Mouse (Mus musculus) hindbrain, embryonic 12.5 days (tissue): ENCODE measurements at regions not wholly inside any gene's neighbourhood (a gene's known extent, or its start where the extent isn't known, plus 50 kb on each side); places are given as distances from the start of the nearest gene placed in this dataset.

Experiments
- ATAC-seq: fragments of 200-750 bp; cut with Nextera tagmentation; 2 replicates; pipeline ENCODE4 v1.8.0; 2017; ENCODE audit warnings: moderate TSS enrichment; ENCODE audit not compliant: low FRiP score
- H3K27ac ChIP-seq: fragments of 300-500 bp; sonication (generic); 2 replicates; pipeline ENCODE4 v1.5.1; 2016; ENCODE audit warnings: mild to moderate bottlenecking
- H3K27me3 ChIP-seq: fragments of 300-500 bp; sonication (generic); 2 replicates; pipeline ENCODE4 v1.6.1; 2016; ENCODE audit warnings: mild to moderate bottlenecking
- H3K36me3 ChIP-seq: fragments of 300-500 bp; sonication (generic); 2 replicates; pipeline ENCODE4 v1.6.1; 2016; ENCODE audit warnings: mild to moderate bottlenecking
- H3K4me1 ChIP-seq: fragments of 300-500 bp; sonication (generic); 2 replicates; pipeline ENCODE4 v1.6.1; 2016
- H3K4me2 ChIP-seq: fragments of 300-500 bp; sonication (generic); replicated peaks from 2 replicates; pipeline ENCODE4 v1.6.1; 2016; ENCODE audit warnings: mild to moderate bottlenecking
- H3K4me3 ChIP-seq: fragments of 300-500 bp; sonication (generic); 2 replicates; pipeline ENCODE4 v1.5.1; 2016; ENCODE audit warnings: mild to moderate bottlenecking
- H3K9ac ChIP-seq: fragments of 300-500 bp; sonication (generic); 2 replicates; pipeline ENCODE4 v1.6.1; 2016; ENCODE audit warnings: mild to moderate bottlenecking, moderate library complexity
- H3K9me3 ChIP-seq: fragments of 300-500 bp; sonication (generic); replicated peaks from 2 replicates; pipeline ENCODE4 v1.6.1; 2016; ENCODE audit warnings: mild to moderate bottlenecking
- WGBS: fragments of 180-500 bp; shearing (Covaris S2); methylation state at CpG from one replicate; pipeline ENCODE4 v1.1.7; 2016; 5-methylcytosine and 5-hydroxymethylcytosine counted together

- H3K9ac ChIP-seq: no peak overlapping the region
- no peak for ATAC-seq
- H3K4me1 ChIP-seq: no peaks in the 10 kb centered on the region
- WGBS: 91% methylated on average over 5 of the region's 5 CpGs
- no peaks in the 10 kb centered on the region for H3K27me3 ChIP-seq
- H3K27ac ChIP-seq: no peak overlapping the region
- H3K9me3 ChIP-seq: no peaks in the 10 kb centered on the region
- no peaks in the 10 kb centered on the region for H3K36me3 ChIP-seq
- H3K4me2 ChIP-seq: no peak overlapping the region
- no peak overlapping the region for H3K4me3 ChIP-seq
Observed at GRCm38 (mm10) chr5:43130901-43131557, 101.9 kb upstream of the Cpeb2 start.

DNA sequence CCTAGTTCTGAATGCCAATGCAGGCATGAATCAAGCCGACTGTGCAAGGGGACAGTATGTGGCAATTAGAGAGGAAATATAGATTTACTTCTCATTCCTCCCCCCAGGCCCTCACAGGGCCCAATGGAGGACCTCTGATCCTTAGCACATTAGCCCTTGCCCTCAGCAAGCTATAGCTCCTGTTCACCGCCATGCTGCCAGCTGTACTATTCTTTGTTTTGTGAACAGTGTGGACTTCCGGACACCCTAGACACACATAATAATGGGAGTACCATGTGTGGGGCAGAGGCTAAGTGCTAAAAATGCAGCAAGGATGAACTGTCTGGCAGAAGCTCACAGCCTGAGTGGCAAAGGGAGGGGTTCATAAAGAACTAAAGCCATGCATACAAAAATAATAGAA is 99.3 kb upstream of the Cpeb2 start:
- no peak overlapping the region for H3K4me2 ChIP-seq
- no peaks in the 10 kb centered on the region for H3K4me1 ChIP-seq
- H3K4me3 ChIP-seq: no peak overlapping the region
- no peaks in the 10 kb centered on the region for H3K27me3 ChIP-seq
- no peaks in the 10 kb centered on the region for H3K9me3 ChIP-seq
- no peak overlapping the region for H3K27ac ChIP-seq
- 70% methylated on average over 3 of the region's 3 CpGs for WGBS
- H3K36me3 ChIP-seq: no peaks in the 10 kb centered on the region
- no peak overlapping the region for H3K9ac ChIP-seq
- no peak for ATAC-seq

GRCm38 (mm10) chr5:43136142-43136541 is 96.8 kb upstream of the Cpeb2 start:
- WGBS: 86% methylated on average over 4 of the region's 4 CpGs
- Histone ChIP-seq H3K4me2 (no peak overlapping the region), H3K9ac (no peak overlapping the region), H3K36me3 (no peaks in the 10 kb centered on the region), H3K4me1 (no peaks in the 10 kb centered on the region), H3K27ac (no peak overlapping the region), H3K4me3 (no peak overlapping the region), H3K27me3 (no peaks in the 10 kb centered on the region), H3K9me3 (no peaks in the 10 kb centered on the region)
- ATAC-seq: no peak

GRCm38 (mm10) chr5:43137777-43138176 is 95.2 kb upstream of the Cpeb2 start:
- no peaks in the 10 kb centered on the region for H3K4me1 ChIP-seq
- ATAC-seq: no peak
- no peak overlapping the region for H3K4me3 ChIP-seq
- H3K9me3 ChIP-seq: no peaks in the 10 kb centered on the region
- H3K4me2 ChIP-seq: no peak overlapping the region
- H3K36me3 ChIP-seq: no peaks in the 10 kb centered on the region
- 82% methylated on average over 5 of the region's 5 CpGs for WGBS
- no peak overlapping the region for H3K9ac ChIP-seq
- H3K27ac ChIP-seq: no peak overlapping the region
- no peaks in the 10 kb centered on the region for H3K27me3 ChIP-seq

DNA sequence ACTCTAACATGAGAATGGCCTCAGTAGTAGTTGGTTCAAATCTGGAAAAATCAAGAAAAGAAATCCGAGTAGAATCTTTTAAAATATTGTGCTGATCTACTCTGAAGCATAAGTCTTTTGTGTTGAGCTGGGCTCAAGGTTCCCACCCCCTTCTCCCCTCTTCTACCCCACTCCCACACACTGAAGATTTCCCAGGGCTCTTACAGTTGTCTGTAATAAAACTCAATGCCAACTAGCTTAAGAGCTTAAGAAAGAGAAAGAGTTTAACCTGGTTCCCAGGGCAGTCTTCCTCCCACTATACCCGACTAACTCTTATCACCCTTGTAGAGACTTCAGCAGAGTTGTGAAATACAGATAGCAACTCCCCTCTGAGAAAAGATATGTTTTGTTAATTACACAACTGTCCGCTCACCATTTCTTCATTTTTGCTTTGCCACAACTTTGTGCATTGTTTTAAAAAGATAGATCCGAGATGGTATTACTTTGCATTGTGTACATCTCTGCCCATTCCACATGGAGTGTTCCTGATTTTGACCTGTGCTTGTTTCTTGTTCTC is 94.0 kb upstream of the Cpeb2 start:
- WGBS: 92% methylated on average over 4 of the region's 4 CpGs
- Histone ChIP-seq H3K27ac (no peak overlapping the region), H3K4me1 (no peaks in the 10 kb centered on the region), H3K9ac (no peak overlapping the region), H3K9me3 (no peaks in the 10 kb centered on the region), H3K4me3 (no peak overlapping the region), H3K36me3 (no peaks in the 10 kb centered on the region), H3K4me2 (no peak overlapping the region), H3K27me3 (no peaks in the 10 kb centered on the region)
- no peak for ATAC-seq

GRCm38 (mm10) chr5:43139813-43140212 is 93.2 kb upstream of the Cpeb2 start:
- Histone ChIP-seq H3K36me3 (no peaks in the 10 kb centered on the region), H3K9ac (no peak overlapping the region), H3K27me3 (no peaks in the 10 kb centered on the region), H3K4me1 (no peaks in the 10 kb centered on the region), H3K9me3 (no peaks in the 10 kb centered on the region), H3K4me2 (no peak overlapping the region), H3K4me3 (no peak overlapping the region), H3K27ac (no peak overlapping the region)
- ATAC-seq: no peak
- 81% methylated on average over 1 of the region's 1 CpGs for WGBS

DNA sequence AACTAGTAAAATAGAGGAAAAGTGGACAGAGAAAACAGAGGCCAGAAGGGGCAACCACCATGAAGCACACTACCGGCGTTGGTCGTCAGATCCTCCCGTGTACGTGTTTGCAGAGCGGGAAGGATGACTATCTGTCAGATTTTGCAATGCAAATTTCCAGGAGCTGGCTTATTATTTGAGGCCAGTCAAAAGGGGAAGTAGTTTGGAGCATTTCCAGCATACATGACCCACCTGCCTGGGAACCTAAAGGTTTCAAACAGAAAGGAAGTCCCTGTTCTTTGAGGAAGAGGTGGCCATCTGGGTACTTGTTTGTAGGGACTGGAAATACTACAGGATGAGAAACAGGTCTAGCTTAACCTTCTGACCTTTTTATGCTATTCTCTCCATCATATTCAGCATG is 87.0 kb upstream of the Cpeb2 start:
- H3K4me2 ChIP-seq: no peak overlapping the region
- H3K4me1 ChIP-seq: no peaks in the 10 kb centered on the region
- H3K9ac ChIP-seq: no peak overlapping the region
- no peak for ATAC-seq
- H3K27ac ChIP-seq: no peak overlapping the region
- WGBS: 77% methylated on average over 6 of the region's 6 CpGs
- no peak overlapping the region for H3K4me3 ChIP-seq
- H3K36me3 ChIP-seq: no peaks in the 10 kb centered on the region
- no peaks in the 10 kb centered on the region for H3K27me3 ChIP-seq
- no peaks in the 10 kb centered on the region for H3K9me3 ChIP-seq

- Histone ChIP-seq H3K9me3 (no peaks in the 10 kb centered on the region), H3K4me2 (no peak overlapping the region), H3K27me3 (no peaks in the 10 kb centered on the region), H3K4me3 (no peak overlapping the region), H3K36me3 (no peaks in the 10 kb centered on the region), H3K9ac (no peak overlapping the region), H3K27ac (no peak overlapping the region), H3K4me1 (no peaks in the 10 kb centered on the region)
- ATAC-seq: no peak
- 96% methylated on average over 2 of the region's 2 CpGs for WGBS
Observed at GRCm38 (mm10) chr5:43146928-43147327, 86.0 kb upstream of the Cpeb2 start.

DNA sequence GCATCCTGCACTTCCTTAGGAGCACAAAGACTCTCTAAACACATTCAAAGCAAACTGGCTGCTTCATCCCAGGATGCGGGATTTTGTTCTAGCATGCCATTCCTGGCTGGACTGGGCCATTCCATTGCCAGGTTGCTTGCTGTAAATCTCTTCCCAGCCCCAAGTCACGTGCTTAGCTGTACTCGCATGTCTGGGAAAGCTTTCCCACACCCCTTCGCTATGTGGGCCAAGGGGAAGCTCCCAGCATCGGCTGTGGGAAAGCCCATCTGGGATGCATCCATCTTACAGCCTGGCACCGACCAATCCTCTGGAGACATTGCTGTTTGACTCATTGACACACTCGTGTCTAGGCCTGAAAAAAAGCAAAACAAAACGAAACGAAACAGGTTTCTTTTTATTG is 84.5 kb upstream of the Cpeb2 start:
- H3K4me2 ChIP-seq: no peak overlapping the region
- no peak; the same call in 1 of the 2 replicates for ATAC-seq
- no peaks in the 10 kb centered on the region for H3K27me3 ChIP-seq
- no peak overlapping the region for H3K27ac ChIP-seq
- H3K9ac ChIP-seq: no peak overlapping the region
- H3K9me3 ChIP-seq: no peaks in the 10 kb centered on the region
- WGBS: 57% methylated on average over 9 of the region's 9 CpGs
- no peak overlapping the region for H3K4me3 ChIP-seq
- no peaks in the 10 kb centered on the region for H3K4me1 ChIP-seq
- H3K36me3 ChIP-seq: no peaks in the 10 kb centered on the region

DNA sequence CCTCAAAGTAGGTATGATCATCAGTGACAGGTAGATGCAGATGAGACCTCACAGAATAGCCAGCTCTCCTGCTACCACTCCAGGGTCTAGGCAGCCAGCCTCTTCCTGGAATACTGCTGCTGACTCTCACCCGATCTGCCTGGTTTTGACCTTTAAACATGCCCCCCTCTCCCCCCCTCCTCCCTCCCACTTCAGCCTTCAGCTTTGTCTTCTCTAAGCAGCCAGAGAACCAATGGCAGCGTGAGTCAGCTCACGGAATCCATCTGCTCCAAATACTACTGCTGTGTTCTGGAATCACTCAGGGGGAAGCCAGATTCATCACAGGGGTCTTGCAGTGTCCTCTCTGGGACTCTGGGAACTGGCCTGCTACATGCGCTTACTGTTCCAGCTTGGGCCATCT is 83.4 kb upstream of the Cpeb2 start:
- 40% methylated on average over 4 of the region's 4 CpGs for WGBS
- no peak for ATAC-seq

GRCm38 (mm10) chr5:43151099-43151774 is 81.7 kb upstream of the Cpeb2 start:
- Histone ChIP-seq H3K36me3 (no peaks in the 10 kb centered on the region), H3K4me1 (no peaks in the 10 kb centered on the region), H3K9ac (no peak overlapping the region), H3K4me2 (no peak overlapping the region), H3K4me3 (no peak overlapping the region), H3K27me3 (no peaks in the 10 kb centered on the region), H3K27ac (no peak overlapping the region), H3K9me3 (no peaks in the 10 kb centered on the region)
- no peak for ATAC-seq
- WGBS: 70% methylated on average over 3 of the region's 3 CpGs

More for the DNA sequence above, 83.4 kb upstream of the Cpeb2 start:
- no peaks in the 10 kb centered on the region for H3K4me1 ChIP-seq
- no peaks in the 10 kb centered on the region for H3K27me3 ChIP-seq
- H3K4me3 ChIP-seq: no peak overlapping the region
- H3K36me3 ChIP-seq: no peaks in the 10 kb centered on the region
- H3K27ac ChIP-seq: no peak overlapping the region
- no peak overlapping the region for H3K9ac ChIP-seq
- H3K4me2 ChIP-seq: no peak overlapping the region
- H3K9me3 ChIP-seq: no peaks in the 10 kb centered on the region

DNA sequence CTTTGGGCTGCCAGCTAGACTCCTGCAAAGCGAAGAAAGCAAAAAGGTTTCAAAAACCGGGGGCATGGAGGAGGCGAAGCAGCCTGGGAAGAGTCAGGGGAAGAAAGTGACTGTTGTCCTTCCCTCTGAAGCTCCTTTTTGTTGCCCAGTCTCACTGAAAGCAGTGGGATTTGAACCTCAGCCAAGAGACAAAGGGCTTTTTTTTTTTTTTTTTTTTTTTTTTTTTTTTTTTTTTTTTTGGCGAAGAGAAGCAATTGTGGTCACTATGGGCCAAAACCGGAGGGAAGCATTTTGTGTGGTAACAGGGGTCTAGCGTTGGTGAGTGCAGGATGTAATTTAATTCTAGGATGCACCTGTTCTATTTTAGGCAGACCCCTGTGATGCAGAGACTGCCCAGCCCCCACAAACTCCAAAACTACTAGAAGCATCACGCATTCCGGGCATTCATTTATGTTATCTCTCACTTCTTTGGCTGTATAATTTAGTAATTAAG is 80.8 kb upstream of the Cpeb2 start:
- no peak overlapping the region for H3K4me3 ChIP-seq
- H3K36me3 ChIP-seq: no peaks in the 10 kb centered on the region
- H3K27me3 ChIP-seq: no peaks in the 10 kb centered on the region
- ATAC-seq: no peak
- no peaks in the 10 kb centered on the region for H3K4me1 ChIP-seq
- no peak overlapping the region for H3K27ac ChIP-seq
- no peak overlapping the region for H3K9ac ChIP-seq
- no peaks in the 10 kb centered on the region for H3K9me3 ChIP-seq
- 37% methylated on average over 8 of the region's 8 CpGs for WGBS
- H3K4me2 ChIP-seq: no peak overlapping the region

DNA sequence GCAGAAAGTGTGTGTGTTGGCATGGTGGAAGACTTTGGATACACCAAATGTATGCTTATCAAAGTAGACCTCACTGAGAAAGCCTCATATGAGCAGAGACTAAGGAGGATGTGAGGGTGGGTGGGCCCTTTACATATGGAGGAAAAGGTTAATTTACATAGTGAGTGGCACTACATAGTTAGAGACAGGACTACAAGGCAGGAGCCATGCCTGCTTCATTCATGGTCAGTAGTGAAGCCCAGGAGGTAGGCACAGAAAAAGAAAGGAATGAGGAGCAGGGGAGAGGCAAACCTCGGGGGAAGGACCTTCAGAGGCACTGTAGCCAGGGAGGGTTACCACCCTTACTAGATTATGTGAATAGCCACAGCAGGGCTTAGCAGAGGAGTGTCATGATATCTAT is 80.1 kb upstream of the Cpeb2 start:
- no peaks in the 10 kb centered on the region for H3K27me3 ChIP-seq
- no peaks in the 10 kb centered on the region for H3K4me1 ChIP-seq
- no peak for ATAC-seq
- H3K9ac ChIP-seq: no peak overlapping the region
- 42% methylated on average over 1 of the region's 1 CpGs for WGBS
- no peaks in the 10 kb centered on the region for H3K9me3 ChIP-seq
- H3K4me3 ChIP-seq: no peak overlapping the region
- no peak overlapping the region for H3K27ac ChIP-seq
- no peaks in the 10 kb centered on the region for H3K36me3 ChIP-seq
- no peak overlapping the region for H3K4me2 ChIP-seq
